Mouse (Mus musculus) embryonic stem cell, embryonic (primary cell): ENCODE data around the gene Nup153.

Experiments
- CTCF ChIA-PET, 4 experiments: fragments of 300-600 bp in 2 of 4; fragments of 350-600 bp in 2 of 4; sonication (Branson Sonifier 250); formaldehyde crosslinking; loops; one replicate each; lab custom pipeline; 2022; ENCODE audit warnings: inconsistent platforms in 2 of 4; lab: Charles Lee
- POLR2A ChIA-PET, 4 experiments: fragments of 300-600 bp in 2 of 4; fragments of 350-600 bp in 2 of 4; sonication (Branson Sonifier 250); formaldehyde crosslinking; loops; one replicate each; lab custom pipeline; 2022; ENCODE audit warnings: antibody characterized with exemption in 4 of 4, inconsistent platforms in 1 of 4; lab: Charles Lee

The Nup153 gene

GRCm38 (mm10) chr13:46727837-46728268 is at the start of gene Nup153:
TSS of gene Nup153 (minus strand) at chr13:46727940.
- POLR2A ChIA-PET = interaction anchor here (0.6 to 7.9 kb wide), 14 partner anchors 8 to 133 kb away, joined by 3 to 139 read pairs (median 8); no protein-coding TSS in a partner anchor
- CTCF ChIA-PET = no interaction called here

DNA sequence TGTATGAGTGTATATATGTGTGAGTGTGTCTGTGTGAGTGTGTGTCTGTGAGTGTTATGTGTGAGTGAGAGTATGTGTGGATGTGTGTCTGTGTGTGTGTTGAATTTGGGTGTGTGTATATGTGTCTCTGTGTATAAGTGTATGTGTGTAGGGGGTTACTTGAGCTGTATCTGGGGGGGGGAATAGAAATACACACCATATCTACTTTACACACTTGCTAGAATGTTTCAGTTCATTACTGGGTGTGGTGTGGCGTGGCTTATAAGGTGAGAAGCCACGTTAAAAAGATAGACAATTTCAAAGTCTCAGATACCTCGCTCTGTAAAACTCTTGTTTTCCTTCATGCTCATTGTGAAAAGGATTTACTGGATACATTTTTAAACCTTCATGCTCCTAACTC is 49.7 kb upstream of the Nup153 start:
- ChIA-PET POLR2A (interaction anchor here in 1 of 4 experiments (1.3 kb wide), 1 partner anchor 19 kb away, joined by 3 read pairs; no protein-coding TSS in a partner anchor), CTCF (interaction anchor here in 1 of 4 experiments (0.7 kb wide), 1 partner anchor 18 kb away, joined by 5 read pairs; no protein-coding TSS in a partner anchor)

DNA sequence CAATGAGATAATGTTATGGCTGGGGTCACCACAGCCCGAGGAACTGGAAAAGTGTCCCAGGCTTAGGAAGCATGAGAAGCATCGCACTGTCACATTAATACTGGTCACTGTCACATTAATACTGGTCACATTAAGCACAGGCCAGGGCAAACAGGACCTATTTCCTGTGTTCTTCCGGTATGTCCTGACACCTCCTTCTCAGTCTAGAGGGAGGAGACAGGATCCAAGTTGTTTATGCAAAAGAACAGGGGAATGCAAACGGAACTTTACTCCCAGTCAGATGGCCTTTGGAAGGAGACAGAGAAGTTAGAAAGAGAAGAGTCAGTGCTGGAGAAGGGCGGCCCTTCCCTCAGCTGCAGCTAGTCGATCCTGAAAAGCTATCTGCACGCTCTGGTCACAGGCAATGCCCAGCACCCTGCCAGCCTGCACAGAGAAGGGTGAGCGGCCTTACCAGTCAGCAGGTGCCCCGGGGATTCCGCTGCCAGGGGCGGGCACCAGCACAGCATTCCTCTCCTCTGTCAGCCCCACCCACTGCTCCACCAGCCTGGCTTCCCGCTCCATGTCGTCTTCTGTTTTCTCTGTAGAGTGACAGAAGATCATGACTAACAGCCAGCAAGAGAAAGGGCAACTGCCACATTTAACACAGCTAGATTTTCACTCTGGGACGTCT is 49.0 kb upstream of the Nup153 start:
- CTCF ChIA-PET = no interaction called here
- POLR2A ChIA-PET = interaction anchor here in 1 of 4 experiments (1.2 kb wide), 1 partner anchor 18 kb away, joined by 3 read pairs; no protein-coding TSS in a partner anchor

GRCm38 (mm10) chr13:46774998-46775397 is 47.3 kb upstream of the Nup153 start:
- CTCF ChIA-PET = no interaction called here
- POLR2A ChIA-PET = interaction anchor here in 2 of 4 experiments (1.1 to 2.6 kb wide), 2 partner anchors 16 to 17 kb away, joined by 6 to 14 read pairs; no protein-coding TSS in a partner anchor

DNA sequence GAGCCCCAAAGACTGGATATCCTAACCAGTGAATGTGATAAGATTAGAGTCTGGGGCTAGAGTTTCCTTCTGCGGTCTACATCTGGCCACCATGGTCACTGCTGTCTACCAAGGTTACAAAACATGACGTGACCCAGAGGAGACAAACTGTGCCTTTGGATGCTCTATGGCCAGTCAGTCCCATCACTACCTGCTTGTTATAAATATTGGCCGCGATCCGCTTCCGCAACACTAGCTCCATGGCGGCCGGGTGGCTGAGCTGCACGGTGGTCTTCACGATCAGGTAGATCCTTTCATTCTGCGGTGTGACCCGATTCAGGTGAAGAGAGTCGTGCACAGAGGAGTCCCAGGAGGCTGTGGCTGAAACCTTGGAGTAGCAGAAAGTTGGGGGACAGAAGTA is 44.8 kb upstream of the Nup153 start:
- ChIA-PET CTCF (interaction anchor here in 1 of 4 experiments (1.6 kb wide), 1 partner anchor 31 kb away, joined by 3 read pairs; no protein-coding TSS in a partner anchor), POLR2A (interaction anchor here in 2 of 4 experiments (0.8 to 2.6 kb wide), 3 partner anchors 12 to 15 kb away, joined by 3 to 14 read pairs (median 3); no protein-coding TSS in a partner anchor)

DNA sequence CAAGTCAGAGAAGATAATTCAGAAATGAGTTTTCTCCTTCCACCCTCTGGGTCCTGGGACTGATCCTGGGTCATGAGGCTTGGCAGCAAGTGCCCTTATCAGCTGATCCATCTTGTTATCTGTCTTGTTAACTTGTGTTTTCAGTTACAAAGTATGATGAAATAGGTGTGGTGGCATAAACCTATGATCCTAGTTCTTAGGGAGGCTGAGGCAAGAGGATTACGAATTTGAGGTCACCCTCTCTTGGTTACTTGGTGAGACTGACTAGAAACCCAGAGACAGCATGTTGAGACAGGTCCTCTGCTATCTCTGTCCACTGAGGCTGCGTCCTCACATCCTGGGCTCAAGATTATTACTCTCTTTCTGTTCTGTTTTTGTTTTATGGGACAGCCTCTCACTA is 37.6 kb upstream of the Nup153 start:
- POLR2A ChIA-PET = no interaction called here
- CTCF ChIA-PET = interaction anchor here in 1 of 4 experiments (0.6 kb wide), 1 partner anchor 171 kb away, joined by 6 read pairs; no protein-coding TSS in a partner anchor

DNA sequence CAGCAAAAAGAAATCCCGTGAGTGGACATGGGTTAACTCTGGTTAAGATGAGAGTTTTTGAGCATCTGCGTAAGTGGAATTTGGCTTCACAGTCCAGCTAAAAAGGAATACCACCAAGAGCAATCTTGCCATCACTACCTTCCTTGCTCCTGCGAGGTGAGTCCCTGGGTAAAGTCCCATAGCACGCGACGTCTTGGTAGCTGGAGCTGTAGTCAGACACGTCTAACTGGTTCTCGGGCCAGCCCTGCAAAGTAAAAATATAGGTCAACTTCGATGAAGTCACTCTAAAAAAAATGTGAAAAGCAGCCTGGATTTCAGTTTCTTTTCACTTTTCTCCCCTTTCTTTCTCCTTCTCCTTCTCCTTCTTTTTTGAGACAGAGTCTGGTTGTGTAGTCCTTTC is 35.5 kb upstream of the Nup153 start:
- ChIA-PET POLR2A (no interaction called here), CTCF (no interaction called here)

- ChIA-PET CTCF (no interaction called here), POLR2A (interaction anchor here in 1 of 4 experiments (0.5 kb wide), 1 partner anchor 126 kb away, joined by 3 read pairs; no protein-coding TSS in a partner anchor)
These were observed 33.2 kb upstream of the Nup153 start for GRCm38 (mm10) chr13:46760921-46761320.

DNA sequence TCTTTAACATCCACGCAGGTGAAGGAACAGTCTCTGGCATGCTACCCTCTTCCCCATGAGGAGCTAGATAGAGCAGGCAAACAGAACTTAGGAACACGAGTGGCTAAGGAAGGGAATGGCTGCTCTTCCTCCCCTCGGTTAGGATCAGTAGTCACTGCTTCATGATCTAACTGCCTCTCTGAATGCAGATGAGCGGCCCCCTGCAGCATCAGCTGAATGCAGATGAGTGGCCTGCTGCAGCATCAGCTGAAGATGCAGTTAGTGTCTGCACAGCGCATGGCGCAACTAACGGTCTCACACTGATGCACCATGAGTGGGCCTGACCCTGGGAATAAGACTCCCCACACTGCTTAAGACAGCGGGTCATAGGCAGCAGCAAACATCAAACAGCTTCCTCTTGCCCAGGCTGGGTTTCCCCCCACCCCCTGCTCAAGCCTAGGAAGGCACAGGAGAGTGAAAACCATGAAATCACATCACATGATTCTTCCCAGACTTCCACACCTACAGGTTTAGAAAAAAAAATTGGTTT is 31.6 kb upstream of the Nup153 start:
- POLR2A ChIA-PET = interaction anchor here (0.5 to 3.4 kb wide), 24 partner anchors 9 to 1414 kb away, joined by 3 to 19 read pairs (median 4); partner anchors contain the start of genes Nup153 (in 2 of the 4) and Kdm1b (in 1 of the 4)
- CTCF ChIA-PET = interaction anchor here in 2 of 4 experiments (0.9 to 1.7 kb wide), 5 partner anchors 24 to 258 kb away, joined by 3 to 5 read pairs (median 4); no protein-coding TSS in a partner anchor

- ChIA-PET POLR2A (interaction anchor here (0.5 to 3.4 kb wide), 34 partner anchors 8 to 1413 kb away, joined by 3 to 19 read pairs (median 4); partner anchors contain the start of genes Nup153 (in 2 of the 4) and Kdm1b (in 1 of the 4)), CTCF (interaction anchor here in 3 of 4 experiments (0.6 to 1.7 kb wide), 6 partner anchors 23 to 294 kb away, joined by 3 to 9 read pairs (median 4); no protein-coding TSS in a partner anchor)
These were observed 30.9 kb upstream of the Nup153 start for GRCm38 (mm10) chr13:46758627-46759026.

DNA sequence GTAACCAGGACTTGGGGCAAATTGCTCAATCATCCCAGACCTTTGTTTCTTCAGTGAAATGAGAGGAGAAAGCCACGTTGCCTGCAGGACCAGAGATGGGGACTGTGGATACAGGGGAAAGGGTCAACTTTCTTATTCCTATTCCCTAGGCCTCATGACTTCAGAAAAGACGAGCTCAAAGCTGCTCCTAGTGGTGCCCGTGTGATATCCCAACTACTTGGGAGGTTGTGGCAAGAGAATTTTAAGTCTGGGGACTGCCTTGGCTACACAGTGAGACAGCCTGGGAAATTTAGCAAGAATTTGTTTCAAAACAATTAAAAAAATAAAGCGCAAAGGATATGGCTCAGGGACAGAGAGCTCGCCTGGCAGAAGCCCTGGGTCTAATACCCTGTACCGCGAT is 30.2 kb upstream of the Nup153 start:
- ChIA-PET CTCF (interaction anchor here in 3 of 4 experiments (0.6 to 1.7 kb wide), 4 partner anchors 22 to 294 kb away, joined by 3 to 9 read pairs (median 4); no protein-coding TSS in a partner anchor), POLR2A (interaction anchor here in 3 of 4 experiments (0.6 to 3.4 kb wide), 28 partner anchors 9 to 339 kb away, joined by 3 to 19 read pairs (median 4); partner anchors contain the start of genes Nup153 (in 2 of the 3) and Kdm1b (in 1 of the 3))

DNA sequence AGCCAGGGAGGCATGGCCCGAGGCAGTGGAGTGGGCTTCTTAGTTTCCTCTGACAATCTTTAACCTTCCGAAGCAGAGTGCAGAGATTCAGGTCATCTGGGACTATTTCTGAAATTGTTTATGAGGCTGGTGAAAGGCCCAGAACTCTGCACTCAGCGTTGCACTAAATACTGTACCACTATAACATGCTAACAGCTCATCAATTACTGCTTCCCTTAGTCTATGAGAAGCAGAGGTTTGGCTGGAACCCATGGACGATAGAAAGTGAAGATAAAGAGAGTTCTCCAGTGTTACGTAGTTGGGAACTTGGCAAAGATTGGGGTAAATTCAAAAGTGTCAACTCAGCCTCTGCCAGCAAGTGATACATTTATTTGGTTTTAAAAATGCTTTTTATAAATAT is 25.6 kb upstream of the Nup153 start:
- CTCF ChIA-PET = interaction anchor here in 2 of 4 experiments (0.6 to 1.1 kb wide), 3 partner anchors 20 to 57 kb away, joined by 3 to 6 read pairs (median 3); no protein-coding TSS in a partner anchor
- POLR2A ChIA-PET = interaction anchor here in 3 of 4 experiments (0.6 to 3.4 kb wide), 21 partner anchors 17 to 290 kb away, joined by 3 to 17 read pairs (median 4); partner anchors contain the start of genes Kdm1b (in 1 of the 3), Kif13a (in 1 of the 3) and Nup153 (in 1 of the 3)

GRCm38 (mm10) chr13:46752566-46753229 is 25.0 kb upstream of the Nup153 start:
- ChIA-PET CTCF (interaction anchor here in 2 of 4 experiments (0.6 to 1.1 kb wide), 3 partner anchors 20 to 58 kb away, joined by 3 to 6 read pairs (median 3); no protein-coding TSS in a partner anchor), POLR2A (interaction anchor here (0.6 to 3.4 kb wide), 27 partner anchors 10 to 1499 kb away, joined by 3 to 17 read pairs (median 4); partner anchors contain the start of genes Nup153 (in 2 of the 4), Kdm1b (in 1 of the 4) and Kif13a (in 1 of the 4))

GRCm38 (mm10) chr13:46748138-46748873 is 20.6 kb upstream of the Nup153 start:
- CTCF ChIA-PET = interaction anchor here in 2 of 4 experiments (0.5 to 0.6 kb wide), 2 partner anchors 197 to 324 kb away, joined by 3 to 4 read pairs; no protein-coding TSS in a partner anchor
- POLR2A ChIA-PET = interaction anchor here in 1 of 4 experiments (2.3 kb wide), 1 partner anchor 22 kb away, joined by 6 read pairs; no protein-coding TSS in a partner anchor

DNA sequence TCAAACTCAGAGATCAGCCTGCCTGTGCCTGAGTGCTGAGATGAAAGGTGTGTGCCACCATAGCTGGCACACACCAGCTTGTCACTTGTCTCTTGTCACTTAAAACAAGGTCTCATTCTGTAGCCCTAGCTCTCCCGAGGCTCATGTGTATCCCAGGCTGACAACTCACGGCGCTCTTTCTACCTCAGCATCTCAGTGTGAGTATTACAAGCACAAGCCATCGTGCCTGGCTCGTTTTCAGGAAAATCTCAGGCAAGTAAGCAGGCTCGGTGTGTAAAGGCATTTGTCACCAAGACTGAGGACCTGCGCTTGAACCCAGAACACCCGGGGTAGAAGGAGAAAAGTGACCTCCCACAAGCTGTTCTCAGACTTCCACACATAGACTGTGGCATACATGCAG is 16.1 kb upstream of the Nup153 start:
- POLR2A ChIA-PET = interaction anchor here in 2 of 4 experiments (1.4 to 2.3 kb wide), 4 partner anchors 8 to 14 kb away, joined by 4 to 8 read pairs (median 6); no protein-coding TSS in a partner anchor
- CTCF ChIA-PET = no interaction called here

GRCm38 (mm10) chr13:46742367-46742766 is 14.6 kb upstream of the Nup153 start:
- CTCF ChIA-PET = no interaction called here

GRCm38 (mm10) chr13:46739426-46739825 is 11.7 kb upstream of the Nup153 start:
- CTCF ChIA-PET = no interaction called here
- POLR2A ChIA-PET = interaction anchor here in 1 of 4 experiments (1.1 kb wide), 1 partner anchor 14 kb away, joined by 5 read pairs; no protein-coding TSS in a partner anchor

More at GRCm38 (mm10) chr13:46742367-46742766, 14.6 kb upstream of the Nup153 start:
- POLR2A ChIA-PET = interaction anchor here in 2 of 4 experiments (0.6 to 2.3 kb wide), 5 partner anchors 10 to 189 kb away, joined by 3 to 8 read pairs (median 4); no protein-coding TSS in a partner anchor
